Mouse (Mus musculus) heart, embryonic 16.5 days (tissue): Measurements from ENCODE around the gene Kcnj6. TPM values are rescaled to one million over a fixed set of nuclear protein-coding genes. Genes with fewer than 3 reads are reported as not detected.

Experiments
- ATAC-seq: fragments of 200-750 bp; cut with Nextera tagmentation; replicated peaks from 2 replicates; pipeline ENCODE4 v1.8.0; 2017; ENCODE audit warnings: moderate number of reproducible peaks; ENCODE audit not compliant: insufficient read depth, low FRiP score; ENCODE audit errors: extremely low read depth
- H3K27ac ChIP-seq: fragments of 300-500 bp; sonication (generic); 2 replicates; pipeline ENCODE4 v1.5.1; 2014; ENCODE audit warnings: mild to moderate bottlenecking, low read length, control low read depth, moderate library complexity
- H3K27me3 ChIP-seq: fragments of 300-500 bp; sonication (generic); 2 replicates; pipeline ENCODE4 v1.6.1; 2014; ENCODE audit warnings: low read length, mixed read lengths; ENCODE audit not compliant: control insufficient read depth, insufficient read depth
- H3K36me3 ChIP-seq: fragments of 300-500 bp; sonication (generic); 2 replicates; pipeline ENCODE4 v1.6.1; 2014; ENCODE audit not compliant: control insufficient read depth, insufficient read depth
- H3K4me1 ChIP-seq: fragments of 300-500 bp; sonication (generic); 2 replicates; pipeline ENCODE4 v1.6.1; 2014; ENCODE audit warnings: low read length, mixed read lengths; ENCODE audit not compliant: control insufficient read depth, insufficient read depth
- H3K4me2 ChIP-seq: fragments of 300-500 bp; sonication (generic); 2 replicates; pipeline ENCODE4 v1.6.1; 2014; ENCODE audit warnings: low read depth, mild to moderate bottlenecking, control low read depth, low read length
- H3K4me3 ChIP-seq: fragments of 300-500 bp; sonication (generic); 2 replicates; pipeline ENCODE4 v1.5.1; 2014; ENCODE audit warnings: mild to moderate bottlenecking, control low read depth, low read length
- H3K9ac ChIP-seq: fragments of 300-500 bp; sonication (generic); 2 replicates; pipeline ENCODE4 v1.6.1; 2014; ENCODE audit warnings: low read length, control low read depth
- H3K9me3 ChIP-seq: fragments of 300-500 bp; sonication (generic); replicated peaks from 2 replicates; pipeline ENCODE4 v1.6.1; 2016; ENCODE audit warnings: low read length; ENCODE audit not compliant: control insufficient read depth
- WGBS: fragments of 180-500 bp; shearing (Covaris S2); extraction: QIAGEN DNeasy Blood & Tissue Kit; methylation state at CpG from one replicate; pipeline ENCODE4 v1.1.7; 2014; 5-methylcytosine and 5-hydroxymethylcytosine counted together
- polyA plus RNA-seq: library from polyadenylated mRNA; unstranded; fragments of >200 nt; fragmentation: Nextera tagmentation; extraction: Ambion mirVana; gene quantifications from 2 replicates; pipeline ENCODE4 v1.2.1, GENCODE M21; 2015

Gene Kcnj6
- polyA plus RNA-seq, 1 experiment from 2014 or later: 0.07 TPM

DNA sequence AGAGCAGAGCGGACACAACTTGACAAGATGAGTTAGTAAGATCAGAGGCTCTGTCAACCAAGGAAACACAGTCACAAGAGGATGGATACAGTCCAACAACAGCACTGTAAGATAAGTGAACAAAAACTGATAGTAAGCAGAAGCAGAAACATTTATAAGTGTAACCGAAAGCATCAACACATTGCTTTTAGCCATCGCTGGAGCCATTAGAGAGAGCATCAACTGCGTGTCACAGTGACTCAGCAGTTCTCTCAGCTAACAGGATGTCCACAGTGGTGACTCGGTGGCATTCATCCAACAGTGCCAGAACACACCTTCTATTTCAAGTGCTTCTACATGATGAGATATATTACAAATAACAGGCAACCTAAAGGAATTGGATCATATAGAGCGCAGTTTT lies 41.1 kb downstream of the Kcnj6 start:
- no peak overlapping the region for H3K9ac ChIP-seq
- H3K4me1 ChIP-seq: no peaks in the 10 kb centered on the region
- no peaks in the 10 kb centered on the region for H3K36me3 ChIP-seq
- H3K4me3 ChIP-seq: no peak overlapping the region
- H3K4me2 ChIP-seq: no peak overlapping the region
- H3K27me3 ChIP-seq: no peaks in the 10 kb centered on the region
- H3K9me3 ChIP-seq: no peaks in the 10 kb centered on the region
- H3K27ac ChIP-seq: no peak overlapping the region
- 78% methylated on average over 6 of the region's 6 CpGs for WGBS
- no peak for ATAC-seq

DNA sequence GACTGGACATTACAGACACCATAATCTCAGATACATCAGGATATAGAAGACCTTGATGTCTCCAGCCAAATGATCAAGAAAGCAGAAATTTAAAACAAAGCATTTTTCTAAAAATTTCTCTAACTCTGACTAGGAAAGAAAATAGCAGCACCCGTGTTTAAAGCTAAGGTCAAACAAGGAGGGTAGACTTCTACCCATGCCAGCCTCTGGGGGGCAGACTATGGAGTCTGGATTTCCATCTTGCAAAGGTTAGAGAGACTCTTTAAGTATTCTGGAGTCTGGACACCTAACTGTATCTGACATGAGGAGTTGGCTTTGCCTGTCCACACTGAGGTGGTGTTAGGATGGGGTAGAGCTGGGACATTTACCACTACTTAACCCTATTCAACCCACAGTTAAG lies 44.2 kb downstream of the Kcnj6 start:
- Histone ChIP-seq H3K36me3 (no peaks in the 10 kb centered on the region), H3K4me2 (no peak overlapping the region), H3K27ac (no peak overlapping the region), H3K9ac (no peak overlapping the region), H3K4me3 (no peak overlapping the region), H3K27me3 (no peaks in the 10 kb centered on the region), H3K9me3 (no peaks in the 10 kb centered on the region), H3K4me1 (no peaks in the 10 kb centered on the region)
- ATAC-seq: no peak
- 51% methylated on average over 1 of the region's 1 CpGs for WGBS

DNA sequence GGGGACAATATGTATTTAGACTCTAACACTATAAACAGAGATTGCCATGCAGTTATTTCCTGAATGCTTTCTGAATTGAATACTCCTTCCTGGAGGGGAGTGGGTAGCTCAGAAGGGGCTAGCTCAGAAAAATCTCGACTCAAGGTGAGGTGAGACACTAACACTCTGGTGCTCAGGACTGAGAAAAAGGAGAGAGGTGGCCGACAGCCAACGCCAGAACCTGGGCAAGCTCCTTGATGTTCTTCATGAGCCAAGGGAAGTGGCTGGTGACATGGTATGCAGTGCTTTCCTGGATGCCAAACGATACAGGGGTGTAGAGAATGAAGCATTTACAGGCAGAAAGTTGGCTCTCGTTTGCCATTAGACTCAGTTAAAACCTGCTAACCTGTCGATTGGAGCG lies 48.3 kb downstream of the Kcnj6 start:
- Histone ChIP-seq H3K27ac (no peak overlapping the region), H3K36me3 (no peaks in the 10 kb centered on the region), H3K9me3 (no peaks in the 10 kb centered on the region), H3K4me1 (no peaks in the 10 kb centered on the region), H3K27me3 (no peaks in the 10 kb centered on the region), H3K4me3 (no peak overlapping the region), H3K9ac (no peak overlapping the region), H3K4me2 (no peak overlapping the region)
- 77% methylated on average over 7 of the region's 7 CpGs for WGBS
- ATAC-seq: no peak

DNA sequence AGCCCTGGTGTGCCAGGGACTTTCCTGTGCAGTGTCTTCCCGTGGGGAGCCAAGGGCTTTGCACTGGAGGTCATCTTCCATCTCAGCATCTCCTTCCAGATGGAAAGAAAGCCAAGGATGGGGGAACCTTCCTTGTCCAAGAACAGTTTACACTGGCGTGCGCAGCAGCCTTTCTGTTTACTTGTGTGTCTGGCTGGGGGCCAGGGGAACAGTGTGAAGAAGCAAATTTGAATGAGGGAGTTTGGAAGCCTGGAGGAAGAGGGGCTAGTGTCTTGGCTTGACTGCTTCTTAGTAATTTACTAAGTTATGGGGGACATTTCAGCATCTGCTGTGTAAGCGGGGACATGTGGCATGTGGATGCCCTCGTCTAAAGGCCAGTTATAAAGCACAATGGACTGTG lies 50.7 kb downstream of the Kcnj6 start:
- Histone ChIP-seq H3K4me3 (no peak overlapping the region), H3K9me3 (no peaks in the 10 kb centered on the region), H3K4me2 (no peak overlapping the region), H3K9ac (no peak overlapping the region), H3K36me3 (no peaks in the 10 kb centered on the region), H3K27me3 (no peaks in the 10 kb centered on the region), H3K4me1 (no peaks in the 10 kb centered on the region), H3K27ac (no peak overlapping the region)
- no peak for ATAC-seq
- 67% methylated on average over 5 of the region's 5 CpGs for WGBS

DNA sequence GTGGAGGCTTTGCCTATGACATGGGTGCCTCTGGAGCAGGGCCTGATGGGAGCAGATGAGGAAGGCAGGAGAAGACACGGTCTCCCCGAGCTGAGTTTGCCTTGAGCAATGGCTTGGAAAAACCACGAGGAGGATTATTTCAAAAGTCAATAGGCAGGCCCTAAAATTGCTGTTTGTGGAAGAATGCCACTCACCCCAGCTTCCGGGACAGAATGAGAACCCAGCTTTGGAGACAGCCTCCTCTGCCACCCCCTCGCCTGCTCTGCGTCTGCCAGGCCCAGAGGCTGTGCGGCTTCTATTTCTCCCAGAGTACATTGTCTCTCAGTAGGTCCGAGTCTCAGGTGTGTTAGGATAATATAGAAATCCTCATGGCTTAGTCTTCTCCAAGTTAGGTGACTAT lies 64.8 kb downstream of the Kcnj6 start:
- 77% methylated on average over 8 of the region's 8 CpGs for WGBS

DNA sequence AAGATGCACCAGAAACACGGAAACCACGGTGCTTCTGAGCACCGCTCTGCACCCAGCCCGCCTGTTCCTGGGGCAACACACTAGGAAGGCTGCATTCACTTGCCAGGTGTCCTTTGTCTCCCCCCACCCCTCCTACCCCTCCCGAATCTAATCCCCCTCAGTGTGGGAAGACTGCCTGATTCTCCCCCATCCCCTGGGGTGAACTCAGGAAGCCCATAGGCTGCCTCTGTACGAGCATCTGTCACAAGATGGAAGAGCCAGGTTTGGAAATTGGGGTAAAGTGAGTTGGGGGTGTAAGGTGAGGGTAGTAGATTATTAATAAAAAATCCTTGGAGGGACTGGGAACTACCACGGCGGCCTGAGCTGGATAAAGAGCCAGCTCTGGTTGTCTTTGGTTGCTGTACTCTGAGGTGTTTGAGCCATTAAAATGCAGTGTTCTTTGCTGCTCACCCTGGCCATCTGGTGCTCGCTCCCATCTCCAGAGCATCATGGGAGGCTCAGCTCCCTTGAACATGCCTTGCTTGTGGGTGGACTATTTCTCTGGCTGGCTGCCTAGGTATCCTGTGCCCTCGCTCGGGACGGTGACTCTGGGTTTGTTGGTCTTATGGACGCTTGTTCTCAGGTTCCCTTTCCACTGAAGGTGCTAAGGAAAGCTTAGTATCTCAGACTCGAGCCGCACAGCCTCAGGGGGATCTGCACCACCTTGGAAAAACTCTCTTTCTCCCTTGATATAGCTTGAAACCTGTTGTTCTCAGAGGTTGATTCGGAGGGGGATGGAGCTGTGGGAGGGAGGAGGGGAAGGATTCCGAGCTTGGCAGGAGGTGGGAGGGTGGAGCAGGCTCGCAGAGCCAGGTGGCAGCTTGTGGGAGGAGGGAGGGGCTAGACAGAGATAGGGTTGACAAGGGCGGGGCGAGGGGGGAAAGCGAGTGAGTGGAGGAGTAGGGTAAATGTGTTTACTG lies 65.9 kb downstream of the Kcnj6 start:
- H3K4me2 ChIP-seq: peak overlapping the region; percentile 47
- no peak overlapping the region for H3K9ac ChIP-seq
- 7% methylated on average over 21 of the region's 21 CpGs for WGBS
- H3K27me3 ChIP-seq: peaks cover 5% of the 10 kb centered on the region; the same call in 1 of the 2 replicates
- peak overlapping the region; percentile 19 for H3K4me3 ChIP-seq
- no peak overlapping the region for H3K27ac ChIP-seq
- peaks cover 8% of the 10 kb centered on the region; the same call in 1 of the 2 replicates for H3K4me1 ChIP-seq
- no peak for ATAC-seq
- no peaks in the 10 kb centered on the region for H3K9me3 ChIP-seq
- no peaks in the 10 kb centered on the region for H3K36me3 ChIP-seq

More for the DNA sequence above, 64.8 kb downstream of the Kcnj6 start:
- Histone ChIP-seq H3K27me3 (peaks cover 5% of the 10 kb centered on the region; the same call in 1 of the 2 replicates), H3K9me3 (no peaks in the 10 kb centered on the region), H3K4me3 (no peak overlapping the region), H3K4me2 (no peak overlapping the region), H3K9ac (no peak overlapping the region), H3K27ac (no peak overlapping the region), H3K36me3 (no peaks in the 10 kb centered on the region), H3K4me1 (peaks cover 8% of the 10 kb centered on the region; the same call in 1 of the 2 replicates)
- ATAC-seq: no peak

DNA sequence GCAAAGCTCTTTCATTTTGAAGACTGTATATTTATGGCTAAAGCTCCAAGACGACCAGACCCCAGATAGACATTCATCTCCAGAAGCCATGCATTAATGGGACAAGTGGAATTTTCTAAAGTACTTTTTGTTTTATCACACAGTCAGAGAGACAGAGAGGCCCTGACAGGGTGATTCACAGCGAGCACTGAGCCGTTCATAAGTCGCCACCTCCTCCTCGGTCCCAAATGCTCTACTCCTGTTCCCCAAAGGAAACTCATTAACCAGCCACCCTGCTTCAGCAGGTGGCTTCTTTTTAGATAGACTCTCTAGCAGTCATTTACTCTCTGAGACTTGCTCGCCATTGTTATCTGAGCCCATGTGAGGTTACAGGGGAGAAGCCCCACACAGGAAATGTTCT lies 72.1 kb downstream of the Kcnj6 start:
- Histone ChIP-seq H3K4me2 (no peak overlapping the region), H3K36me3 (no peaks in the 10 kb centered on the region), H3K9ac (no peak overlapping the region), H3K4me3 (no peak overlapping the region), H3K4me1 (no peaks in the 10 kb centered on the region), H3K27ac (no peak overlapping the region), H3K9me3 (no peaks in the 10 kb centered on the region), H3K27me3 (no peaks in the 10 kb centered on the region)
- 45% methylated on average over 6 of the region's 6 CpGs for WGBS
- ATAC-seq: no peak

DNA sequence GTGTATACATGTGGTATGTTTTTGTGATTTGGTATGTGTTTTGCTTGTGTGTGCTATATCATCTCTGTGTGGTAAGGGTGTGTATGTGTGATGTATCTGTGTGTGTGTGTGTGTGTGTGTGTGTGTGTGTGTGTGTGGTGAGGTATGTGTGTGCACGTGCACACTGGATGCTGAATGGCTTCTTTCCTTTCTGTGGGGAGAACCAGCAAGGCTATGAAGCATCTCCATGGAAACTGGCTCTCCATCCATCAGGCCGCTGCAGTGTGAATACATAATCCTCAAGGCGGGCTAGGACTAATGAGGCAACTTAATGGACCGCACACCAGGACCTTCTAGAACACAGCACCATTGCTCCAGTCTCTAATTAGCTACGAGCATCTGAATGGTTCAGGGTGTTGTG lies 78.3 kb downstream of the Kcnj6 start:
- no peak overlapping the region for H3K27ac ChIP-seq
- WGBS: 85% methylated on average over 5 of the region's 5 CpGs
- H3K4me3 ChIP-seq: no peak overlapping the region
- H3K4me2 ChIP-seq: no peak overlapping the region
- no peak for ATAC-seq
- no peaks in the 10 kb centered on the region for H3K4me1 ChIP-seq
- H3K27me3 ChIP-seq: no peaks in the 10 kb centered on the region
- no peaks in the 10 kb centered on the region for H3K36me3 ChIP-seq
- no peaks in the 10 kb centered on the region for H3K9me3 ChIP-seq
- no peak overlapping the region for H3K9ac ChIP-seq

DNA sequence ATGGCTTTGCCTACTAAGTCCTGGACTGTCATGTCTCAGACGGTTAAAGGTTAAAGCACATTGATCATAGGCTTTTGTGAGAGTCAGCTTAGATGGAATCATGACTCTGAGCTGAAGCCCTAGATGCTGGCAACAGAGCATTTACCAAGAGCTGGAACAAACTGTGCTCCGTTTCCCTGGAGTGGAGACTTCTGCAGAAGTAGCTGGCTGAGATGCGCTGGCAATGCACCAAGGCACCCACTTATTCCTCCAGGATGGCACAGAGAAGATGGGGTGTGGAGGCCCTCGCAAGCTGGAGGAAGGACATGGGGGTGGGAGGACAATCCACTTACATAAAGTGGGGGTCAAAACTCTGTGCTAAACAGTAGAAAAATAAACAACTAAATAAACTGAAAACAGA lies 91.5 kb downstream of the Kcnj6 start:
- Histone ChIP-seq H3K4me2 (no peak overlapping the region), H3K4me3 (no peak overlapping the region), H3K27ac (no peak overlapping the region), H3K27me3 (no peaks in the 10 kb centered on the region), H3K36me3 (no peaks in the 10 kb centered on the region), H3K4me1 (no peaks in the 10 kb centered on the region), H3K9me3 (no peaks in the 10 kb centered on the region), H3K9ac (no peak overlapping the region)
- 83% methylated on average over 4 of the region's 4 CpGs for WGBS
- no peak for ATAC-seq
